Mouse (Mus musculus): ENCODE measurements around the gene St8sia1.

DNA sequence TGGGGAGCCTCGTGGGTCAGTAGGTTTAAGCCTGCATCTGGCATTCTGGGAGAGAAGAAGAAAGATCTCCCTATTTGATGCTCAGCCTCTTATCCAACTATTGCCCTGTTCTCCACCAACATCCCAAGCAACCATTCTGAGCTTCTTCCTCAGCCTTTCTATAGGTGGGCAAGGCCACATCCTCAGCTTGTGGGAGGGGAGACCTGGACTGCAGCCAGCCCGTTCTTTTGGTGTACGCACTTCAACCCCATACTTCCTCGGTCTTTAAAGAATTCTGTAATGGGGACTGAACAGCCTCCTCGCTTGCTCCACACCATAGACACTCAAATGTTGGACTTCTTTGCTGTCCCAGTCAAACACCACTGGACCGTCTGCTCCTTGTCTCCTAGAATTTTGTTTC is 31.7 kb downstream of the St8sia1 start:
- TF ChIP-seq CTCF (IDR thresholded peaks at IDR 0.05; ENCODE audit: control insufficient read depth, insufficient read depth, insufficient replicate concordance, low read depth, low read length) (no peak), POLR2A (IDR thresholded peaks at IDR 0.05; ENCODE audit: control insufficient read depth, low read depth, low read length) (no peak)
